Mouse (Mus musculus) liver, adult 2 months (tissue): ENCODE data around the gene Rufy3.

Source experiments
- CTCF ChIP-seq: fragments of 200-500 bp; IDR thresholded peaks from 2 replicates; pipeline ENCODE4 v1.5.1; 2011; ENCODE audit warnings: low read depth, low read length, control low read depth
- POLR2A ChIP-seq: fragments of 200-500 bp; IDR thresholded peaks from 2 replicates; pipeline ENCODE4 v1.6.1; 2011; ENCODE audit warnings: low read length, control low read depth; ENCODE audit not compliant: insufficient read depth; ENCODE audit errors: extremely low read depth

GRCm38 (mm10) chr5:88690681-88691505, 126.1 kb downstream of the Rufy3 start:
- TF ChIP-seq POLR2A (no peak), CTCF (no peak)
